Mouse (Mus musculus) embryonic stem cell, embryonic (primary cell): ENCODE results near the gene Lamc1.
"Not testable (repeated sequence)": the region's sequence is repeated elsewhere in the genome, so short reads cannot be mapped to it uniquely, and the experiment has no call there.

ENCODE experiments used
- CTCF ChIA-PET, 4 experiments: fragments of 300-600 bp in 2 of 4; fragments of 350-600 bp in 2 of 4; sonication (Branson Sonifier 250); formaldehyde crosslinking; loops; one replicate each; lab custom pipeline; 2022; ENCODE audit warnings: inconsistent platforms in 2 of 4; lab: Charles Lee
- POLR2A ChIA-PET, 4 experiments: fragments of 300-600 bp in 2 of 4; fragments of 350-600 bp in 2 of 4; sonication (Branson Sonifier 250); formaldehyde crosslinking; loops; one replicate each; lab custom pipeline; 2022; ENCODE audit warnings: antibody characterized with exemption in 4 of 4, inconsistent platforms in 1 of 4; lab: Charles Lee

Gene Lamc1

GRCm38 (mm10) chr1:153316956-153317355, 15.6 kb downstream of the Lamc1 start:
- ChIA-PET CTCF (interaction anchor here in 3 of 4 experiments (0.6 to 1.8 kb wide), 5 partner anchors 16 to 527 kb away, joined by 3 to 7 read pairs (median 6); partner anchors contain the start of gene Lamc1 (in 1 of the 3)), POLR2A (interaction anchor here in 3 of 4 experiments (1.0 to 12.6 kb wide), 14 partner anchors 8 to 220 kb away, joined by 3 to 139 read pairs (median 5); partner anchors contain the start of gene Lamc1 (in 1 of the 3))

- CTCF ChIA-PET, result interaction anchor here in 3 of 4 experiments (0.6 to 1.8 kb wide), 7 partner anchors 17 to 526 kb away, joined by 3 to 7 read pairs (median 4); partner anchors contain the start of gene Lamc1 (in 1 of the 3)
- POLR2A ChIA-PET, result interaction anchor here (0.6 to 12.6 kb wide), 19 partner anchors 8 to 417 kb away, joined by 3 to 139 read pairs (median 5); partner anchors contain the start of gene Lamc1 (in 1 of the 4)
These were observed 16.3 kb downstream of the Lamc1 start for GRCm38 (mm10) chr1:153316286-153316685.

GRCm38 (mm10) chr1:153315121-153315520, 17.5 kb downstream of the Lamc1 start:
- POLR2A ChIA-PET, result interaction anchor here in 3 of 4 experiments (1.0 to 12.6 kb wide), 10 partner anchors 7 to 416 kb away, joined by 3 to 139 read pairs (median 4); partner anchors contain the start of gene Lamc1 (in 1 of the 3)
- CTCF ChIA-PET, result interaction anchor here in 1 of 4 experiments (1.1 kb wide), 1 partner anchor 147 kb away, joined by 3 read pairs; no protein-coding TSS in a partner anchor

- CTCF ChIA-PET, result interaction anchor here in 1 of 4 experiments (0.7 kb wide), 2 partner anchors 175 to 776 kb away, joined by 3 to 4 read pairs; no protein-coding TSS in a partner anchor
- POLR2A ChIA-PET, result interaction anchor here in 3 of 4 experiments (0.6 to 12.6 kb wide), 6 partner anchors 9 to 958 kb away, joined by 3 to 139 read pairs (median 3); partner anchors contain the start of gene Lamc1 (in 1 of the 3)
These were observed 19.6 kb downstream of the Lamc1 start for GRCm38 (mm10) chr1:153312992-153313391.

GRCm38 (mm10) chr1:153310190-153310589, 22.4 kb downstream of the Lamc1 start:
- POLR2A ChIA-PET, result interaction anchor here in 3 of 4 experiments (0.7 to 12.6 kb wide), 5 partner anchors 17 to 237 kb away, joined by 3 to 139 read pairs (median 3); partner anchors contain the start of gene Lamc1 (in 1 of the 3)

GRCm38 (mm10) chr1:153309310-153309709, 23.3 kb downstream of the Lamc1 start:
- ChIA-PET CTCF (no interaction called here), POLR2A (interaction anchor here in 3 of 4 experiments (0.5 to 12.6 kb wide), 12 partner anchors 9 to 440 kb away, joined by 3 to 139 read pairs (median 4); partner anchors contain the start of genes Lamc1 (in 1 of the 3) and Rnasel (in 1 of the 3))

More at GRCm38 (mm10) chr1:153310190-153310589, 22.4 kb downstream of the Lamc1 start:
- CTCF ChIA-PET, result interaction anchor here in 1 of 4 experiments (0.7 kb wide), 1 partner anchor 65 kb away, joined by 3 read pairs; no protein-coding TSS in a partner anchor

GRCm38 (mm10) chr1:153308915-153309296, 23.7 kb downstream of the Lamc1 start:
- POLR2A ChIA-PET, result interaction anchor here (0.6 to 12.6 kb wide), 15 partner anchors 9 to 440 kb away, joined by 3 to 139 read pairs (median 3); partner anchors contain the start of genes Lamc1 (in 1 of the 4) and Rnasel (in 1 of the 4)
- CTCF ChIA-PET, result interaction anchor here in 1 of 4 experiments (1.4 kb wide), 1 partner anchor 518 kb away, joined by 3 read pairs; no protein-coding TSS in a partner anchor

GRCm38 (mm10) chr1:153308179-153308914, 24.2 kb downstream of the Lamc1 start:
- ChIA-PET CTCF (interaction anchor here in 2 of 4 experiments (1.0 to 1.4 kb wide), 2 partner anchors 16 to 518 kb away, joined by 3 read pairs; no protein-coding TSS in a partner anchor), POLR2A (interaction anchor here (0.6 to 12.6 kb wide), 14 partner anchors 8 to 441 kb away, joined by 3 to 139 read pairs (median 4); partner anchors contain the start of genes Lamc1 (in 1 of the 4) and Rnasel (in 1 of the 4))

- CTCF ChIA-PET, result interaction anchor here in 2 of 4 experiments (1.0 to 1.4 kb wide), 2 partner anchors 17 to 517 kb away, joined by 3 read pairs; no protein-coding TSS in a partner anchor
- POLR2A ChIA-PET, result interaction anchor here in 2 of 4 experiments (0.8 to 12.6 kb wide), 10 partner anchors 8 to 84 kb away, joined by 3 to 139 read pairs (median 4); partner anchors contain the start of gene Lamc1 (in 1 of the 2)
These were observed 24.9 kb downstream of the Lamc1 start for GRCm38 (mm10) chr1:153307509-153308178.

- POLR2A ChIA-PET, result interaction anchor here in 2 of 4 experiments (0.6 to 0.9 kb wide), 4 partner anchors 14 to 89 kb away, joined by 3 to 5 read pairs (median 4); partner anchors contain the start of gene Lamc1 (in 1 of the 2)
- CTCF ChIA-PET, result not testable (repeated sequence)
These were observed 26.9 kb downstream of the Lamc1 start for GRCm38 (mm10) chr1:153305728-153306127.

GRCm38 (mm10) chr1:153305249-153305648, 27.3 kb downstream of the Lamc1 start:
- CTCF ChIA-PET, result not testable (repeated sequence)
- POLR2A ChIA-PET, result interaction anchor here in 2 of 4 experiments (0.6 to 0.9 kb wide), 3 partner anchors 13 to 88 kb away, joined by 3 to 5 read pairs (median 3); no protein-coding TSS in a partner anchor

GRCm38 (mm10) chr1:153299436-153299835, 33.1 kb downstream of the Lamc1 start:
- POLR2A ChIA-PET, CTCF ChIA-PET: not testable (repeated sequence)

GRCm38 (mm10) chr1:153297774-153298363, 34.7 kb downstream of the Lamc1 start:
- CTCF ChIA-PET, POLR2A ChIA-PET: not testable (repeated sequence)

GRCm38 (mm10) chr1:153296035-153296434, 36.6 kb downstream of the Lamc1 start:
- POLR2A ChIA-PET, result interaction anchor here in 2 of 4 experiments (0.7 to 1.4 kb wide), 5 partner anchors 8 to 38 kb away, joined by 3 read pairs; no protein-coding TSS in a partner anchor

GRCm38 (mm10) chr1:153292892-153293291, 39.7 kb downstream of the Lamc1 start:
- POLR2A ChIA-PET, result interaction anchor here (0.6 to 1.9 kb wide), 10 partner anchors 8 to 420 kb away, joined by 3 to 7 read pairs (median 3); no protein-coding TSS in a partner anchor
- CTCF ChIA-PET, result interaction anchor here in 1 of 4 experiments (1.6 kb wide), 1 partner anchor 9 kb away, joined by 3 read pairs; no protein-coding TSS in a partner anchor

More at GRCm38 (mm10) chr1:153296035-153296434, 36.6 kb downstream of the Lamc1 start:
- CTCF ChIA-PET, result no interaction called here

GRCm38 (mm10) chr1:153292202-153292601, 40.4 kb downstream of the Lamc1 start:
- CTCF ChIA-PET, result interaction anchor here in 2 of 4 experiments (0.6 to 1.6 kb wide), 2 partner anchors 8 to 502 kb away, joined by 3 to 5 read pairs; no protein-coding TSS in a partner anchor
- POLR2A ChIA-PET, result interaction anchor here (0.7 to 1.6 kb wide), 9 partner anchors 9 to 420 kb away, joined by 3 to 5 read pairs (median 3); no protein-coding TSS in a partner anchor

GRCm38 (mm10) chr1:153291416-153291815, 41.2 kb downstream of the Lamc1 start:
- CTCF ChIA-PET, result no interaction called here
- POLR2A ChIA-PET, result interaction anchor here (0.7 to 1.6 kb wide), 5 partner anchors 10 to 163 kb away, joined by 3 to 4 read pairs (median 3); no protein-coding TSS in a partner anchor
